Comparison of ENCODE assay signal across 12 mouse cellular contexts in the genomic region with DNA sequence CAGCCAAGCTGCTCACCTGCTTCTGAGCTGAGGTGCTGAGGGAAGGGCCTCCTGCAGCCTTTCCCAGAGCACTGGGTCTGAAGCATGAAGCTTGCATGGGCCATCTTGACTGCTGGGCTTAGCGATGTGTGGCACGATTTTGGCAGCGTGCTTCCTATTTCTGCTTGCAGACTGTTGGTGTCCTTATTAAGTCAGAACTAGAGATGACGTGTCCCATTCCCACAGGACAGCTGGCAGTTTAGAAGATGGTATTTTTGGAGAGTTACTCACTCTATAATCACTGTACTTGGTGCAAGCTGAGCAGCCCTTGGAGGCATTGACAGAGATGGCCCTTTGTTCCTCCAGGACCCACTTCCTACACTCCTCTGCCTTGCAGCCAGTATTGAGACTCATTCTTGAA.
DNase-seq lines count a peak whose midpoint lies in the region; ATAC-seq and TF ChIP-seq lines count a peak whose summit lies in the region.
"Had no signal": no experiment of that assay in that cellular context is flagged by ENCODE, and none has a peak within 500 bp of the region (broad histone marks: within the 10 kb centered on the region; RNA-seq: fewer than 3 reads in every experiment).

No protein-coding gene starts in this region.

- intact Hi-C loops in left cerebral cortex, postnatal 36 days (cut with DNase I) = loop anchor here (10.0 kb wide), 1 partner anchor 230 kb away; no protein-coding TSS in a partner anchor

- no peaks in the 10 kb centered on the region for H3K4me1 ChIP-seq in cerebellum, adult 2 months (ENCODE audit: control insufficient read depth, insufficient read depth, low read length)
- H3K4me1 ChIP-seq: embryonic facial prominence, embryonic 15.5 days; limb, embryonic 12.5 days had no signal

- no peak overlapping the region for H3K4me3 ChIP-seq in cerebellum, adult 2 months (replicated peaks; ENCODE audit: insufficient read depth, low read depth, low read length)
- H3K4me3 ChIP-seq: embryonic facial prominence, embryonic 15.5 days; limb, embryonic 12.5 days had no signal

- no peak for TF ChIP-seq POLR2A in cerebellum, adult 2 months (IDR thresholded peaks at IDR 0.05; ENCODE audit: borderline replicate concordance, insufficient read depth, low read length)

- DNase-seq in MN1 (ENCODE audit: low spot score) = peak; percentile 6
- DNase-seq in cerebellum, adult 2 months = peak; percentile 45 to 78
- peak; percentile 71 to 86 for DNase-seq in layer of hippocampus, adult 18-20 months (ENCODE audit: low spot score in 2 of 2)
- DNase-seq in left cerebral cortex, postnatal 36 days (ENCODE audit: low spot score in 2 of 2) = peak; percentile 78 to 81
- DNase-seq in retina, embryonic 14.5 days (ENCODE audit: low spot score) = no peak
- no peak for DNase-seq in kidney, postnatal 14 days
- DNase-seq: adrenal gland, postnatal 25 days had no signal

- no peaks in the 10 kb centered on the region for H3K27me3 ChIP-seq in cerebellum, adult 2 months (ENCODE audit: control insufficient read depth, insufficient read depth, low read length)
- H3K27me3 ChIP-seq: embryonic facial prominence, embryonic 15.5 days; limb, embryonic 12.5 days had no signal

- no peak overlapping the region for H3K27ac ChIP-seq in cerebellum, adult 2 months (ENCODE audit: insufficient read depth, low read length)
- H3K27ac ChIP-seq: embryonic facial prominence, embryonic 15.5 days; limb, embryonic 12.5 days had no signal

- TF ChIP-seq CTCF in cerebellum, adult 2 months (IDR thresholded peaks at IDR 0.05; ENCODE audit: borderline replicate concordance, insufficient read depth, low read depth, low read length) = no peak

- WGBS in cerebellum, adult 2 months = 10% methylated on average over 4 of the region's 4 CpGs

- ATAC-seq in erythroid progenitor cell, adult 5-6 weeks (replicated peaks; ENCODE audit: low FRiP score, poor library complexity, severe bottlenecking) = no peak
- ATAC-seq: inflammation-experienced regulatory T-cells, adult 6 months; lung, postnatal 0 days had no signal

Comparison
In these comparisons a context has a peak if more than half of its experiments do, and no peak if none do; other contexts are left out.
1. DNase-seq: peak in MN1 (single experiment), cerebellum, adult 2 months (2 of 2), layer of hippocampus, adult 18-20 months (2 of 2) and left cerebral cortex, postnatal 36 days (2 of 2); none in retina, embryonic 14.5 days (single experiment) and kidney, postnatal 14 days (single experiment).